Mouse (Mus musculus) ZHBTc4 (cell line): ENCODE measurements at regions not wholly inside any gene's neighbourhood (a gene's known extent, or its start where the extent isn't known, plus 50 kb on each side); places are given as distances from the start of the nearest gene placed in this dataset.
"Not testable (repeated sequence)": the region's sequence is repeated elsewhere in the genome, so short reads cannot be mapped to it uniquely, and the experiment has no call there.

Experiments
- DNase-seq: peaks from one replicate; pipeline ENCODE4 v3.0.0-alpha.2; 2011; ENCODE audit warnings: low read depth, low spot score

GRCm38 (mm10) chr15:75326586-75326985 is 58.4 kb downstream of the Ly6f start:
- DNase-seq = no peak

- no peak for DNase-seq
Observed at GRCm38 (mm10) chr15:75356050-75356735, 88.0 kb downstream of the Ly6f start.

DNA sequence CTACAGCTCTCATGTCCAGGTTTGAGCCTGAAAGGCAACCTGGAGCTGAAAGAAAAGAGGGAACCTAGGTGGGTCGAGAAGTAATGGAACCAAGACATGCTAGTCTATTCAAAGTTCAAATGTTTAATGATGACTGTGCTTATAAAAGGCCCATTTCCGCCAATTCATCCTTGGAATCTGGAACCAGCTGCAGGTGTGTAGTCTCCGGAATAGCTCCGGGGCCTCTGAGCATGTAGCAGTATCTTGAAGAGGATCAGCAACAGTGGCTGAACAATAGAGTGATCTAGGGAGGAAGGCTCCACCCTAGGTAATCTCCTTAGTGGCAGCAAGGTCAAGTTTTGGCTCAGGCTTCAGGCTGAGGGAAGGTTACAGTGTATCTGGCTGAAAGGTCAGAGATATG is 103.4 kb downstream of the Ly6f start:
- peak; percentile 90 for DNase-seq

GRCm38 (mm10) chr15:75376391-75377100 is 108.3 kb downstream of the Ly6f start:
- DNase-seq = no peak

DNA sequence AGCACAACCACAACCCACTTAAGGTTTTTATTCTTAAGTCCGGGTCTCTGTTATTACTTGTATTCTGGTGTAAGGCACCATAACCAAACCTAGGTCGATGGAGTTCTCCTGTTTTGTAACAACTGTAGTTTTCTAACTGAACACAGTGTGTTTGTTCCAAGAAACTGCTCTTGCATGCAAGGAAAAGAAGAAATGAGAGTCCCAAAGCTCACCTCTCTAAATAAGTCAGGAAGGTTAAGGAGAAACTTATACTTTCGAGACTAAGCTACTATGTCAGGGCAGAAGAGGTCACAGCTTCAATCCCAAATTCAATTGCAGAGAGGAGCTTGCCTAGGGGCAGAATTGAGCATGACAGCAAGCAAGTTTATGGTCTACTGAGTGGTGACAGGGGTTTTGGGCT is 109.9 kb downstream of the Ly6f start:
- DNase-seq = no peak

DNA sequence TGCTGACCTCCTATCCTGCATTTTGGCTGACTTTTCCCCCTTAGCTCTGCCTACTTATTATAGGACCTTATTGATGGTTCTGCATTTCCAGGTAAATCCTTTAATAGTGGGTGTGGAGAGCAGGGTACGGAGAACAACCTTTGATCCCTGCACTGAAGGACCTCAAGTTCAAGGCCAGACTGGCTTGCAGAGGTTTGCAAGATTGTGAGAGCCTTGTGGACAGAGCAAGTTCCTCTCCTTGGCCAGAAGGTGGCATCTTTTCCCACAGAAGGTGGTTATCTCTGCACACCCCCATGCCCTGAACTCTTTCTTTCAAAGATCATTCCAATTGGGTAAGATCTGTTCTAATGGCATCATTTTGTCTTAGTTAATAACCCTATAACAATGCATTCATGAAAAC is 111.6 kb downstream of the Ly6f start:
- DNase-seq = peak; percentile 44

- no peak for DNase-seq
Observed at GRCm38 (mm10) chr15:75382191-75382950, 114.2 kb downstream of the Ly6f start.

GRCm38 (mm10) chr15:75392924-75393464 is 124.8 kb downstream of the Ly6f start:
- DNase-seq = not testable (repeated sequence)

- no peak for DNase-seq
Observed at GRCm38 (mm10) chr15:75397276-75397675, 129.1 kb downstream of the Ly6f start.
